Mouse (Mus musculus): ENCODE data around the gene Lgals3bp. TPM values are rescaled to one million over a fixed set of nuclear protein-coding genes. Genes with fewer than 3 reads are reported as not detected.

Gene Lgals3bp
- polyA plus RNA-seq (2011; ENCODE audit: insufficient read depth, insufficient read length, low read depth, missing spikeins): 3.6 and 6.1 TPM in 2 replicates

- Histone ChIP-seq H3K9ac (ENCODE audit: low read depth, poor library complexity, severe bottlenecking) (no peak within 1 kb of the TSS), H3K36me3 (ENCODE audit: control insufficient read depth, insufficient read depth, low read length, poor library complexity, severe bottlenecking) (no peaks in the 10 kb centered on the region), H3K4me3 (ENCODE audit: low read depth, low read length) (no peak within 1 kb of the TSS), H3K9me3 (replicated peaks; ENCODE audit: control insufficient read depth, insufficient read depth, low read length, poor library complexity, severe bottlenecking) (no peaks in the 10 kb centered on the region), H3K27ac (ENCODE audit: insufficient read depth, low read length) (no peak within 1 kb of the TSS), H3K27me3 (ENCODE audit: control insufficient read depth, insufficient read depth, low read length, poor library complexity, severe bottlenecking) (no peaks in the 10 kb centered on the region), H3K4me1 (ENCODE audit: control insufficient read depth, insufficient read depth, low read length) (no peaks in the 10 kb centered on the region)
- TF ChIP-seq CTCF (IDR thresholded peaks at IDR 0.05; ENCODE audit: low read depth, low read length): no peak
- no peak for TF ChIP-seq POLR2A (IDR thresholded peaks at IDR 0.05; ENCODE audit: insufficient read depth, low read length)
- no peak for TF ChIP-seq EP300 (IDR thresholded peaks at IDR 0.05; ENCODE audit: insufficient read depth, low read depth, low read length)
These were observed at the start of gene Lgals3bp for GRCm38 (mm10) chr11:118401760-118402280. Gene Lgals3bp, minus strand, starts transcription at chr11:118402092.

- TF ChIP-seq POLR2A (IDR thresholded peaks at IDR 0.05; ENCODE audit: insufficient read depth, low read length) (no peak), CTCF (IDR thresholded peaks at IDR 0.05; ENCODE audit: low read depth, low read length) (no peak), EP300 (IDR thresholded peaks at IDR 0.05; ENCODE audit: insufficient read depth, low read depth, low read length) (no peak)
- Histone ChIP-seq H3K4me3 (ENCODE audit: low read depth, low read length) (no peak overlapping the region), H3K9ac (ENCODE audit: low read depth, poor library complexity, severe bottlenecking) (no peak overlapping the region), H3K27me3 (ENCODE audit: control insufficient read depth, insufficient read depth, low read length, poor library complexity, severe bottlenecking) (no peaks in the 10 kb centered on the region), H3K36me3 (ENCODE audit: control insufficient read depth, insufficient read depth, low read length, poor library complexity, severe bottlenecking) (no peaks in the 10 kb centered on the region), H3K27ac (ENCODE audit: insufficient read depth, low read length) (no peak overlapping the region), H3K4me1 (ENCODE audit: control insufficient read depth, insufficient read depth, low read length) (peaks cover 3% of the 10 kb centered on the region), H3K9me3 (replicated peaks; ENCODE audit: control insufficient read depth, insufficient read depth, low read length, poor library complexity, severe bottlenecking) (no peaks in the 10 kb centered on the region)
These were observed 49.3 kb upstream of the Lgals3bp start for GRCm38 (mm10) chr11:118451211-118451610.

- H3K9ac ChIP-seq (ENCODE audit: low read depth, poor library complexity, severe bottlenecking): no peak overlapping the region
- no peaks in the 10 kb centered on the region for H3K4me1 ChIP-seq (ENCODE audit: control insufficient read depth, insufficient read depth, low read length)
- TF ChIP-seq POLR2A (IDR thresholded peaks at IDR 0.05; ENCODE audit: insufficient read depth, low read length) (no peak), EP300 (IDR thresholded peaks at IDR 0.05; ENCODE audit: insufficient read depth, low read depth, low read length) (no peak), CTCF (IDR thresholded peaks at IDR 0.05; ENCODE audit: low read depth, low read length) (no peak)
- no peaks in the 10 kb centered on the region for H3K9me3 ChIP-seq (replicated peaks; ENCODE audit: control insufficient read depth, insufficient read depth, low read length, poor library complexity, severe bottlenecking)
- no peaks in the 10 kb centered on the region for H3K27me3 ChIP-seq (ENCODE audit: control insufficient read depth, insufficient read depth, low read length, poor library complexity, severe bottlenecking)
- no peak overlapping the region for H3K4me3 ChIP-seq (ENCODE audit: low read depth, low read length)
- H3K36me3 ChIP-seq (ENCODE audit: control insufficient read depth, insufficient read depth, low read length, poor library complexity, severe bottlenecking): no peaks in the 10 kb centered on the region
- no peak overlapping the region for H3K27ac ChIP-seq (ENCODE audit: insufficient read depth, low read length)
These were observed 46.5 kb upstream of the Lgals3bp start for GRCm38 (mm10) chr11:118448385-118448784.

- Histone ChIP-seq H3K4me3 (ENCODE audit: low read depth, low read length) (no peak overlapping the region), H3K4me1 (ENCODE audit: control insufficient read depth, insufficient read depth, low read length) (no peaks in the 10 kb centered on the region), H3K9ac (ENCODE audit: low read depth, poor library complexity, severe bottlenecking) (no peak overlapping the region), H3K27ac (ENCODE audit: insufficient read depth, low read length) (no peak overlapping the region), H3K36me3 (ENCODE audit: control insufficient read depth, insufficient read depth, low read length, poor library complexity, severe bottlenecking) (no peaks in the 10 kb centered on the region), H3K27me3 (ENCODE audit: control insufficient read depth, insufficient read depth, low read length, poor library complexity, severe bottlenecking) (no peaks in the 10 kb centered on the region), H3K9me3 (replicated peaks; ENCODE audit: control insufficient read depth, insufficient read depth, low read length, poor library complexity, severe bottlenecking) (no peaks in the 10 kb centered on the region)
- no peak for TF ChIP-seq EP300 (IDR thresholded peaks at IDR 0.05; ENCODE audit: insufficient read depth, low read depth, low read length)
- TF ChIP-seq CTCF (IDR thresholded peaks at IDR 0.05; ENCODE audit: low read depth, low read length): no peak
- TF ChIP-seq POLR2A (IDR thresholded peaks at IDR 0.05; ENCODE audit: insufficient read depth, low read length): no peak
These were observed 45.5 kb upstream of the Lgals3bp start for GRCm38 (mm10) chr11:118447346-118447745.

GRCm38 (mm10) chr11:118445843-118446242 lies 44.0 kb upstream of the Lgals3bp start:
- TF ChIP-seq CTCF (IDR thresholded peaks at IDR 0.05; ENCODE audit: low read depth, low read length) (peak; percentile 97), EP300 (IDR thresholded peaks at IDR 0.05; ENCODE audit: insufficient read depth, low read depth, low read length) (no peak), POLR2A (IDR thresholded peaks at IDR 0.05; ENCODE audit: insufficient read depth, low read length) (no peak)
- Histone ChIP-seq H3K4me3 (ENCODE audit: low read depth, low read length) (no peak overlapping the region), H3K27ac (ENCODE audit: insufficient read depth, low read length) (no peak overlapping the region), H3K9ac (ENCODE audit: low read depth, poor library complexity, severe bottlenecking) (no peak overlapping the region), H3K9me3 (replicated peaks; ENCODE audit: control insufficient read depth, insufficient read depth, low read length, poor library complexity, severe bottlenecking) (no peaks in the 10 kb centered on the region), H3K27me3 (ENCODE audit: control insufficient read depth, insufficient read depth, low read length, poor library complexity, severe bottlenecking) (no peaks in the 10 kb centered on the region), H3K36me3 (ENCODE audit: control insufficient read depth, insufficient read depth, low read length, poor library complexity, severe bottlenecking) (no peaks in the 10 kb centered on the region), H3K4me1 (ENCODE audit: control insufficient read depth, insufficient read depth, low read length) (no peaks in the 10 kb centered on the region)

GRCm38 (mm10) chr11:118443201-118443970 lies 41.5 kb upstream of the Lgals3bp start:
- H3K27ac ChIP-seq (ENCODE audit: insufficient read depth, low read length): no peak overlapping the region

More at GRCm38 (mm10) chr11:118443201-118443970, 41.5 kb upstream of the Lgals3bp start:
- Histone ChIP-seq H3K4me3 (ENCODE audit: low read depth, low read length) (no peak overlapping the region), H3K36me3 (ENCODE audit: control insufficient read depth, insufficient read depth, low read length, poor library complexity, severe bottlenecking) (no peaks in the 10 kb centered on the region), H3K9me3 (replicated peaks; ENCODE audit: control insufficient read depth, insufficient read depth, low read length, poor library complexity, severe bottlenecking) (no peaks in the 10 kb centered on the region), H3K4me1 (ENCODE audit: control insufficient read depth, insufficient read depth, low read length) (no peaks in the 10 kb centered on the region), H3K9ac (ENCODE audit: low read depth, poor library complexity, severe bottlenecking) (no peak overlapping the region), H3K27me3 (ENCODE audit: control insufficient read depth, insufficient read depth, low read length, poor library complexity, severe bottlenecking) (no peaks in the 10 kb centered on the region)
- peak; percentile 95 for TF ChIP-seq CTCF (IDR thresholded peaks at IDR 0.05; ENCODE audit: low read depth, low read length)
- TF ChIP-seq POLR2A (IDR thresholded peaks at IDR 0.05; ENCODE audit: insufficient read depth, low read length): no peak

All from ES-Bruce4 (cell line).